Mouse (Mus musculus): ENCODE results near the gene Lrrc74a. TPM values are rescaled to one million over a fixed set of nuclear protein-coding genes. Genes with fewer than 3 reads are reported as not detected.
A peak's percentile ranks its signal among the peaks of the same experiment; 100 is the strongest.

Gene Lrrc74a
- polyA plus RNA-seq, 1 experiment: not detected

- no peak overlapping the region for H3K4me3 ChIP-seq (ENCODE audit: insufficient read depth, low read depth, low read length)
Measured at GRCm38 (mm10) chr12:86790100-86790848, 56.1 kb downstream of the Lrrc74a start.

GRCm38 (mm10) chr12:86790849-86791127, 56.6 kb downstream of the Lrrc74a start:
- Histone ChIP-seq H3K4me1 (ENCODE audit: control insufficient read depth, insufficient read depth, insufficient read length, low read length) (peaks cover 5% of the 10 kb centered on the region; the same call in 1 of the 2 replicates), H3K27ac (replicated peaks; ENCODE audit: low read depth, low read length) (no peak overlapping the region), H3K4me3 (ENCODE audit: insufficient read depth, low read depth, low read length) (no peak overlapping the region)

More at GRCm38 (mm10) chr12:86790100-86790848, 56.1 kb downstream of the Lrrc74a start:
- Histone ChIP-seq H3K27ac (replicated peaks; ENCODE audit: low read depth, low read length) (0 out of 2 replicates have a peak overlapping the region, but pooled peaks have one; percentile 17), H3K4me1 (ENCODE audit: control insufficient read depth, insufficient read depth, insufficient read length, low read length) (peaks cover 5% of the 10 kb centered on the region; the same call in 1 of the 2 replicates)

DNA sequence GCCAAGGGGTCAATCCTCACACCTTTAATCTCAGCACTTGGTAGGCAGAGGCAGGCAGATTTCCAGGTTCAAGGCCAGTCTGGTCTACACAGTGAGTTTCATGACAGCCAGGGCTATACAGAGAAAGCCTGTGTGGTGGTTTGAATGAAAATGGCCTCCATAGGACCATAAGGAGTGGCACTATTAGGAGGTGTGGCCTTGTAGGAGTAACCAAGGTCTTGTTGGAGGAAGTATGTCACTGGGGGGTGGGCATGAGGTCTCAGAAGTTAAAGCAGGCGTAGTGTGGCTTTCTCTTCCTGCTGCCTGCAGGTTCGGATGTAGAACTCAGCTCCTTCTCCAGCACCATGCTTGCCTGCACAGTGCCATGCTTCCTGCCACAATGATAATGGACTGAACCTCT, 57.8 kb downstream of the Lrrc74a start:
- peaks cover 5% of the 10 kb centered on the region; the same call in 1 of the 2 replicates for H3K4me1 ChIP-seq (ENCODE audit: control insufficient read depth, insufficient read depth, insufficient read length, low read length)
- H3K4me3 ChIP-seq (ENCODE audit: insufficient read depth, low read depth, low read length): no peak overlapping the region
- no peak overlapping the region for H3K27ac ChIP-seq (replicated peaks; ENCODE audit: low read depth, low read length)

GRCm38 (mm10) chr12:86793830-86794229, 59.7 kb downstream of the Lrrc74a start:
- Histone ChIP-seq H3K4me1 (ENCODE audit: control insufficient read depth, insufficient read depth, insufficient read length, low read length) (peaks cover 5% of the 10 kb centered on the region; the same call in 1 of the 2 replicates), H3K4me3 (ENCODE audit: insufficient read depth, low read depth, low read length) (no peak overlapping the region), H3K27ac (replicated peaks; ENCODE audit: low read depth, low read length) (peak overlapping the region; percentile 79)

GRCm38 (mm10) chr12:86794331-86794730, 60.2 kb downstream of the Lrrc74a start:
- Histone ChIP-seq H3K4me3 (ENCODE audit: insufficient read depth, low read depth, low read length) (no peak overlapping the region), H3K27ac (replicated peaks; ENCODE audit: low read depth, low read length) (peak overlapping the region; percentile 79), H3K4me1 (ENCODE audit: control insufficient read depth, insufficient read depth, insufficient read length, low read length) (peaks cover 10% of the 10 kb centered on the region; the same call in 1 of the 2 replicates)

DNA sequence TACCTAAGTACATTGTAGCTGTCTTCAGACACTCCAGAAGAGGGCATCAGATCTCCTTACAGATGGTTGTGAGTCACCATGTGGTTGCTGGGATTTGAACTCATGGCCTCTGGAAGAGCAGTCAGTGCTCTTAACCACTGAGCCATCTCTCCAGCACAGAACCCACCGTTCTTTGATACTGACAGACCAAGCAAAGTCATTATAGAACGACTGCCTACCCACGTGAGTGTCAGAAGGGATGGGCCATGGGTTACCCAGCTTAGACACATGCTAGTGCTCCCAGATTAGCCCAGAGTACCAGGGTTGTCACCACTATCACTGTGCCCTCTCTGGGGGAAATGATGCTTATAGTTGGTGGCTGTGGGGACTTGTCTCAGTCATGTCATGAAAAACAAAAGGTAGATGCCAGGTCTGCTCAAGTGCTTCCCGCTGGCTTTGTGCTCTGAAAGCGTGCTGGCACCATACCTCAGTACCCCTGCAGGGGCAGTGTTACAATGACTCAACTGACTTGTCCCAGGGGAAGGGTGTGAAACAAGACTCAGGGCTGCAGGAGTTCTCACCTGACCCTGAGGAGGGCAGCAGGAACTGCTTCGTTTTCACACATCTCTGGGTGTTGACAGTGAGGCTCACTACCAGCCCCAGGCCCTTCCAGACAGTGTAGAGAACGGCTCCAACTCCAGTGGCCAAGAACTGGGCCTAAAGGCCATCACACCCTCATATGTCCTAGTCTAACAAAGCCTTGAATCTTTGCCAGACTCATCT, 61.1 kb downstream of the Lrrc74a start:
- Histone ChIP-seq H3K27ac (replicated peaks; ENCODE audit: low read depth, low read length) (peak overlapping the region; percentile 35; the same call in 1 of the 2 replicates), H3K4me3 (ENCODE audit: insufficient read depth, low read depth, low read length) (no peak overlapping the region), H3K4me1 (ENCODE audit: control insufficient read depth, insufficient read depth, insufficient read length, low read length) (peaks cover 14% of the 10 kb centered on the region)

GRCm38 (mm10) chr12:86795838-86796232, 61.7 kb downstream of the Lrrc74a start:
- H3K27ac ChIP-seq (replicated peaks; ENCODE audit: low read depth, low read length): peak overlapping the region; percentile 35; the same call in 1 of the 2 replicates
- H3K4me1 ChIP-seq (ENCODE audit: control insufficient read depth, insufficient read depth, insufficient read length, low read length): peaks cover 16% of the 10 kb centered on the region
- no peak overlapping the region for H3K4me3 ChIP-seq (ENCODE audit: insufficient read depth, low read depth, low read length)

- Histone ChIP-seq H3K4me3 (ENCODE audit: insufficient read depth, low read depth, low read length) (no peak overlapping the region), H3K27ac (replicated peaks; ENCODE audit: low read depth, low read length) (no peak overlapping the region), H3K4me1 (ENCODE audit: control insufficient read depth, insufficient read depth, insufficient read length, low read length) (peaks cover 16% of the 10 kb centered on the region)
Measured at GRCm38 (mm10) chr12:86796351-86796750, 62.2 kb downstream of the Lrrc74a start.

GRCm38 (mm10) chr12:86797771-86798170, 63.6 kb downstream of the Lrrc74a start:
- H3K4me3 ChIP-seq (ENCODE audit: insufficient read depth, low read depth, low read length): no peak overlapping the region
- H3K27ac ChIP-seq (replicated peaks; ENCODE audit: low read depth, low read length): no peak overlapping the region
- peaks cover 22% of the 10 kb centered on the region for H3K4me1 ChIP-seq (ENCODE audit: control insufficient read depth, insufficient read depth, insufficient read length, low read length)

DNA sequence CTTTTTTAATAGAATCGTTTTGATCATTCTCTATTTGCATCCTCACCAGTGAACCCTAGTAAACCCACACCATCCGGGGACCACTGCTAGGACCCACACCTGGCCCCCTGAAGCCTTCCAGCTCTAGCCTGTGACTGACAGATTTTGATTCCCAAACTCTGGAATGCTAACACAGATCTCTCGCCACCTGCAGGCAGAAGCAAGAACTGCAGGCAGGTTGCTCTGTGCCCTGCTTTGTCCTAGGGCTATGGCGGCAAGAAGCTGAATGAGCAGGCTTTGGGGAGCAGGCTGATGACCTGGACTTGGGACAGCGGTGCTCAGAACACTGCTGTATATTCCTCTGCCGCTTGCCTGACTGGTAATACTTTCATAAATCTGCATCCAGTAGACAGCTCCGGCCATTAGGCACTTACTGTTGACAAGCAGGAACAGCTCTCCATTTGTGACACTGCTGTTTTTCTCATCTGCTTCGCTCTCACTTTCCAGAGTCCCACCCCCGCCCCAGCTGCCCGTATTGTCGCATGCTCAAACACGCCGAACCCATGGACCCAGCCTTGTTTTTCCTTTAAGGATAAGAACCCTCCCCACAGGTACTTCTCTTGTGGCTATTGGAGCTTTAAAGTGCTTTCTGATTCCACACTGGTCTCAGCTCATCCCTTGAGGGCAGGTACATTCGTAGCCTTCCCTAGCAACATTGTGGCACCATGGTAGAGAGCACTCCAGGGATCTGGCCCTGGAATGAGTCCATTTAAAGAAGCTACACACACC, 64.8 kb downstream of the Lrrc74a start:
- Histone ChIP-seq H3K4me1 (ENCODE audit: control insufficient read depth, insufficient read depth, insufficient read length, low read length) (peaks cover 19% of the 10 kb centered on the region), H3K27ac (replicated peaks; ENCODE audit: low read depth, low read length) (peak overlapping the region; percentile 81), H3K4me3 (ENCODE audit: insufficient read depth, low read depth, low read length) (no peak overlapping the region)

DNA sequence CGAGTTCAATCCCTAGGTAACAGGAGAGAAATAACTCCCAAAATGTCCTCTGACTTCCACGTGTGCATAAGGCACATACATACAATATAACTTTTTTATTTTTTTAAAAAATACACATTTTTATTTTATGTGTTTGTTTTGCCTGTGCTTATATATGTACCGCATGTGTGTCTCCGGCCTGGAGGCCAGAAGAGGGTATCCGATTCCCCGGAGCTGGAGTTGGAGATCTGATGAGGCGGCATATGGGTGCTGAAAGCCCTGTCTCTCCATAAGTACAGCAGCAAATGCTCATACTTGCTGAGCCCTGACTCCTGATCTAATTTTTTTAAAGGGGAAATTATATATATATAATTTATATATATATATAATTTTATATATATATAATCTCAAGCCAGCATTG, 65.6 kb downstream of the Lrrc74a start:
- Histone ChIP-seq H3K4me3 (ENCODE audit: insufficient read depth, low read depth, low read length) (no peak overlapping the region), H3K27ac (replicated peaks; ENCODE audit: low read depth, low read length) (peak overlapping the region; percentile 62; the same call in 1 of the 2 replicates), H3K4me1 (ENCODE audit: control insufficient read depth, insufficient read depth, insufficient read length, low read length) (peaks cover 17% of the 10 kb centered on the region)

DNA sequence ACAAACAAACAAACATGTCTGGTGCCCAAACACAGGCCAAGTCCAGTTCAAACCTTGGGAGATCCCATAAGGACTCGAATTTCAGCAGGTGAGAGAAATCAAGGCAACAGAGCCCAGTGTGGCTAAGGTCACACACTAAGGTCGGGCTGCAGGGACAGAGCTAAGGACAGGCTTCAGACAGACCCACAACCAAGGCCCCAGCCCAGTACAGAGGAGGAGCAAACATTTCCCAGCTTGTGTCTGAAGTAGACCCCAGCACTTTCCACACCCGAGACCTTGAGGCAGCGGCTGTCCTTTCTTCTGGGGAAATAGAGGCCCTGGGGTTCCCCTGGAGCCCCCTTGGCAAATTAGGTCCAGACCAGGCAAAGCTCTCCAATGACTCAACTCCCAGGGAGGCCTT, 66.2 kb downstream of the Lrrc74a start:
- peak overlapping the region; percentile 83 for H3K27ac ChIP-seq (replicated peaks; ENCODE audit: low read depth, low read length)
- H3K4me3 ChIP-seq (ENCODE audit: insufficient read depth, low read depth, low read length): no peak overlapping the region
- peaks cover 17% of the 10 kb centered on the region for H3K4me1 ChIP-seq (ENCODE audit: control insufficient read depth, insufficient read depth, insufficient read length, low read length)

DNA sequence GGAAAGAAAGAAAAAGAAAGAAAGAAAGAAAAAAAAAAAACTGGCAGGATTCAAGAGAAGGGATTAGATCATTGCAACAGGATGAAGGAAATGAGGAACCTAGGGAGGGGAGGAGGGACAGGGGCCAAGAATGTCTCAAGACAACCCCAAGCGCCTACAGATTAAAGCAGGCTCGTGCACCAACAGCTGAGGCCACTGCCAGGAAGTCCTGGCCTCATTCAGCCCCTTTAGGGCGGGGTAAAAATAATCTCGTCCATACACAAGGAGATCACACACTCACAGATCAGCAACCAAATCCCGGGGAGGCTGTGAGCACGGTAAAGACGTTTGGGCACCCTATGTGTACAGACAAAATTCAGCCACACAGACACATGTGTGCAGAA, 66.6 kb downstream of the Lrrc74a start:
- peaks cover 17% of the 10 kb centered on the region for H3K4me1 ChIP-seq (ENCODE audit: control insufficient read depth, insufficient read depth, insufficient read length, low read length)
- peak overlapping the region; percentile 83 for H3K27ac ChIP-seq (replicated peaks; ENCODE audit: low read depth, low read length)
- peak overlapping the region; percentile 19; the same call in 1 of the 2 replicates for H3K4me3 ChIP-seq (ENCODE audit: insufficient read depth, low read depth, low read length)

DNA sequence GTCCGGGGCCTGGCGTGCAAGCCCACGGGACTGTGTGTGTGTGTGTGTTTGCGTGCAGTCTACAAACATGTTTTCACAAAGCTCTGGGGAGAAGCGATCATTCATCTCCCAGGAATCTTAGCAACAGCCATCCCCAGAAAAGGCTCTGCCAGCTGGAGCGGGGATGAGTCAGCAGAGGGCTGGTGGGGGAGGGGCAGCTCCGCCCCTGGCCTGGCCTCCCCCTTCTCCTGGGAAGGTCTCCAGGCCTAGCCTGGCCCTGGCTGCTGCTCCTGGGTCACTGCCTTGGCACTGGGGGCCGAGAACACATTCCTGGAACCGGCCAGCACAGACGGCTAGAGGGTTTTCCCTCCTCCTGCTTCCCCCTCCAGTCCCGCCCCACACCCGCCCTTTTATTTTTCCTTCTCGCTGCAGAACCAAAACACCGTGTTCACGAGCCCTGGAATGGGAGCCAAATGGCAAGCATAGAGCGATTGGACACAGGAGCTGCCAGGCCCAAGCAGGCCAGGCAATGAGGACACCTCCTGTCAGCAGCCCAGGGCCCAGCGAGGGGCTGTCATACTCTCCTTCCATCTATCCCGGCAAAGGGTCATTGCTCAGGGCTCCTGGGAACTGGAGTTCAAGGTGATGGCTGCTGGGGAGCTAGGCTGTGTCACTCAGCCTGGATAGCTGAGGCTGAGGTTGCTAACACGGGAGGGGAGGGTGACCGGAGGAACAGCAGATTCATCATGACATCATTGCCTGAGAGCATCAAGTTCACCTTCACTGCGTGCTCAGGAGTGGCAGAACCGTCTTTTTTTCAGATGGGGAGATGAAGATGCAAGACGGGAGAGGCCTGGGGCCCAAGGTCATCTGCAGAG, 67.2 kb downstream of the Lrrc74a start:
- H3K4me1 ChIP-seq (ENCODE audit: control insufficient read depth, insufficient read depth, insufficient read length, low read length): peaks cover 17% of the 10 kb centered on the region
- peak overlapping the region; percentile 83 for H3K27ac ChIP-seq (replicated peaks; ENCODE audit: low read depth, low read length)
- peak overlapping the region; percentile 19 for H3K4me3 ChIP-seq (ENCODE audit: insufficient read depth, low read depth, low read length)
